Mouse (Mus musculus) adrenal gland, adult 2 months (tissue): Measurements from ENCODE around the gene Ifngr1. TPM values are rescaled to one million over a fixed set of nuclear protein-coding genes. Genes with fewer than 3 reads are reported as not detected.
A peak's percentile ranks its signal among the peaks of the same experiment; 100 is the strongest.

Source experiments
- DNase-seq: peaks from one replicate; pipeline ENCODE4 v3.0.0; 2021
- long read RNA-seq: library from polyadenylated mRNA; stranded (forward); transcript quantifications from one replicate; pipeline ENCODE4 v2.0.0, GENCODE M21; 2021
- polyA plus RNA-seq: library from polyadenylated mRNA; depleted of rRNA; stranded (reverse); fragments of >200 nt; gene quantifications from 2 replicates; pipeline ENCODE4 v1.2.3, GENCODE M21; 2012; rRNA removed
- total RNA-seq, 2 experiments: library from RNA; stranded (reverse); gene quantifications; 2 replicates each; pipeline ENCODE4 v1.2.3; 2021

Gene Ifngr1
- total RNA-seq (10 to 100 TPM; 43.6 to 62.7 TPM), polyA plus RNA-seq (10.1 and 10.7 TPM in 2 replicates)
- long read RNA-seq, transcript Ifngr1-201 (7 exons, 2,112 nt), result major isoform, 71 of 78 reads
- long read RNA-seq, partial matches to known transcripts, result 2 of 78 reads
- long read RNA-seq, other reads (novel, unspliced or antisense), result 2 of 78 reads

GRCm38 (mm10) chr10:19591641-19592441 is at the start of gene Ifngr1:
Gene Ifngr1 (plus strand): TSS chr10:19591949.
- DNase-seq, result peak; percentile 100

- DNase-seq, result no peak
Measured at GRCm38 (mm10) chr10:19546825-19547224, 44.9 kb upstream of the Ifngr1 start.

GRCm38 (mm10) chr10:19548016-19548415 is 43.7 kb upstream of the Ifngr1 start:
- no peak for DNase-seq

- DNase-seq, result no peak
Measured at GRCm38 (mm10) chr10:19548491-19548890, 43.3 kb upstream of the Ifngr1 start.

GRCm38 (mm10) chr10:19551585-19551984 is 40.2 kb upstream of the Ifngr1 start:
- DNase-seq, result no peak

GRCm38 (mm10) chr10:19553857-19554256 is 37.9 kb upstream of the Ifngr1 start:
- no peak for DNase-seq

- no peak for DNase-seq
Measured at GRCm38 (mm10) chr10:19557696-19558095, 34.1 kb upstream of the Ifngr1 start.

- no peak for DNase-seq
Measured at GRCm38 (mm10) chr10:19559565-19560165, 32.1 kb upstream of the Ifngr1 start.

- DNase-seq, result no peak
Measured at GRCm38 (mm10) chr10:19562598-19562997, 29.2 kb upstream of the Ifngr1 start.

- DNase-seq, result no peak
Measured at GRCm38 (mm10) chr10:19563443-19563861, 28.3 kb upstream of the Ifngr1 start.

- DNase-seq, result no peak
Measured at GRCm38 (mm10) chr10:19567481-19567880, 24.3 kb upstream of the Ifngr1 start.

GRCm38 (mm10) chr10:19570288-19570687 is 21.5 kb upstream of the Ifngr1 start:
- DNase-seq, result no peak

GRCm38 (mm10) chr10:19570716-19571115 is 21.0 kb upstream of the Ifngr1 start:
- DNase-seq, result no peak

- DNase-seq, result no peak
Measured at GRCm38 (mm10) chr10:19577571-19577970, 14.2 kb upstream of the Ifngr1 start.

GRCm38 (mm10) chr10:19578001-19578400 is 13.7 kb upstream of the Ifngr1 start:
- DNase-seq, result no peak

- DNase-seq, result peak; percentile 19
Measured at GRCm38 (mm10) chr10:19578409-19578986, 13.3 kb upstream of the Ifngr1 start.

- no peak for DNase-seq
Measured at GRCm38 (mm10) chr10:19580660-19581059, 11.1 kb upstream of the Ifngr1 start.

- no peak for DNase-seq
Measured at GRCm38 (mm10) chr10:19581844-19582582, 9.7 kb upstream of the Ifngr1 start.

- DNase-seq, result no peak
Measured at GRCm38 (mm10) chr10:19582806-19583430, 8.8 kb upstream of the Ifngr1 start.

- peak; percentile 32 for DNase-seq
Measured at GRCm38 (mm10) chr10:19584064-19584463, 7.7 kb upstream of the Ifngr1 start.

- no peak for DNase-seq
Measured at GRCm38 (mm10) chr10:19584846-19585245, 6.9 kb upstream of the Ifngr1 start.

- DNase-seq, result no peak
Measured at GRCm38 (mm10) chr10:19585860-19586259, 5.9 kb upstream of the Ifngr1 start.
